Mouse (Mus musculus) urinary bladder, postnatal 4 days (tissue): ENCODE data around the gene Ndufaf7.
A peak's percentile ranks its signal among the peaks of the same experiment; 100 is the strongest.

Source experiments
- DNase-seq, 2 experiments: peaks; one replicate each; pipeline ENCODE4 v3.0.0; 2021 to 2022; ENCODE audit warnings: low spot score in 2 of 2

Ndufaf7 gene

DNA sequence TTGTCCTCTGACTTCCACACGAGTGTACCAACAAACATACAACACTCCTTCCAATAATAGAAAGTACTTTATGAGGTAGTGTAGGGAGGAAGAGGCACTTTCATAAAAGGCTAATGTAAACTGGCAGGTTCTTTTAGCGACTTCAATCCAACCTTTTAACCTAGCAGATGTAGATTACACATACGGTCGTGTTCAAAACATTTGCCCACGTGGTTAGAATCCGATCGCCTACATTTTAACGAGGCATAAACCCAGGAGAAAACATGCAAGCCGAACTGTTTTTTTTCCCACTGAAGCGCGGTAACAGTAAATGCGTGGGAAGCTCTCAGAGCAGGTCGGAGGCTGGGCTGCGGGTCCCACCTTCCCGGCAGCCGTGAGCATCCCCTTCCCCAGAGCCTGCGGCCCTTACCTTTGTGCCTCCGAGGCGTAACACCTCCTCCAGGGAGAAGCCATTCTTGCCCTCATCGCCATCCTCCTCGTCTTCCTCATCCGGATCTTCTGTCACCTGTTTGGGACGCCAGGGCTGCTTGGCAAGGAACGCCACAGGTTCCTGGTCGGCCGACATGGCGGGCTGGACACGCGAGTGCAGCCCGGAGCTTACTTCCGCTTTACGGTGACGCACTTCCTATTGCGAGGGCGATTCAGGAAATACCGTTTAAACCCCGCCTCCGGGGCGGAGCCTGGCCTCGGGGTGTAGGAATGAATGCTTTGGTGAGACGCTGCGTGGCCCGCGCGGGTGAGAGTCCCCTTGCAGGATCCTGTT is at the start of gene Ndufaf7, which contains the start of gene Cebpz:
TSS of gene Ndufaf7 (plus strand) at position 671 of the 763 bp plus-strand sequence.
TSS of gene Cebpz (minus strand) at position 601 of the 763 bp plus-strand sequence.
- peak; percentile 93 to 94 for DNase-seq

DNA sequence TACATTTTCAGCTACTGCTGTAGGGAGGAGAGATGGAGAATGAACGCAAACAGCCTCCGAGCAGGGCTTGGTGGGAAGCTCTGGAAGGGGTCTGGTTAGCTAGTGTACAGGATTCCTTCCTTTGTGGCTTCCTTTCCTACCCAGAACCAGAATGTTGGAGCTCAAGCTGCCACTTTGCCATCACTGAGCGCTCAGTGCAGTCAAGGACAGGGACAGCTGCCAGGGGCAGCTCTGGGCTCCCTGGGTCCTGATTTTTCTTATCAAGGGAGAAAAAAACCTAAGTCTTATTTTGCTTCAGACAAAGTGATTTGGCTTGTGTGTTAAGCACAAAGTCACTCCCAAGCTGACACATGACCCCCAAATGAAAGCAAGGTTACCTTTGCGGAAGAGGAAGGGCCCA is 48.4 kb upstream of the Ndufaf7 start:
- no peak for DNase-seq

DNA sequence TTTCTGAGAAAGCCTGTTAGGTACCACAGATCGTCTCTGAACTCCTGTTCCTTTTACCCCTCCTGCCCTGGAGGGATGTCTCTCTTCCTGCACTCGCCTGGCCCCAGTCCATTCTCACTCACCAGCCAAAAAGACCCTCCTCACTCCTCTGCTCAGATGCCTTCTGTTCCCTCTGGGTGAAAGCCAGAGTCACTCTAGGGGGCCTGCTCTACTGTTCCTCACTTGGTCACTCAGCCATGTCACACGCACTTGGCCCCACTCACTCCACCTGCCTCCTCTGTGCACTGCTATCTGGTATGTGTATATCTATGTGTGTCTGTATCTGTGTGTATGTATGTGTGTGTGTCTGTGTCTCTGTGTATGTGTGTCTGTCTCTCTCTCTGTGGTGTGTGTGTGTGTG is 47.8 kb upstream of the Ndufaf7 start:
- DNase-seq, result no peak

DNA sequence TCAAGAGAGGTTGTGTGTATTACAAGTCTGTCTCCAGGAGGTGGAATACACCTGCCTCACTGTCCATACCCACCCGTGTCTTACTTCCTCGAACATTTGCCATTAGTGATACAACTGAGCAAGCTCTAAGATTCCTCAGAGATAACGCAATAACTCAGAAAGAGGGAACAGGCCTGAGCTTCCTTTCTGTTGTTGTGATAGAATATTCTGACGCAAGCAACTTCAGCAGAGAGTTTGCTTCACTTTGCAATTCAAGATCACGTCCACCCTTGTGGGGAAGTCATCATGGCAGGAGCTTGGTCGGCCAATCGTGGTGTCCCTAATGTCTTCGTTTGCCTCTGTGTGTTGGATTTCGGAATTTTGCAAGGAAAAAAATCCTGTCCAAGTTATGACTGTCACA is 45.9 kb upstream of the Ndufaf7 start:
- DNase-seq, result no peak

DNA sequence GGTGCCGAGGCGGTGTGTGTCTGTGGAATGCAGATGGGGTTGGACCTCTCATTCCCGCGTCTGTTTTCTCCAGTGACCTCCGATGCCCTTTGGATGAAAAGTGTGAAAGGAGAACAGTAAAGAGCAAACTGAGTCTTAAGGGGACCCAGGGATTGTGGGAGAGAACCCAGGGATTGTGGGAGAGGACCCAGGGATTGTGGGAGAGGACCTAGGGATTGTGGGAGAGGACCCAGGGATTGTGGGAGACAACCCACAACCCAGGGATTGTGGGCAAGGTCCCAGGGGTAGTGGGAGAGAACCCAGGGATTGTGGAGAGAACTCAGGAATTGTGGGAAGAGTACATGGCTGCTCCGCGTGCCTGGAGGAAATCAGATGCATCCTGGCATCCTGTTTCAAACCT is 41.9 kb upstream of the Ndufaf7 start:
- no peak for DNase-seq

DNA sequence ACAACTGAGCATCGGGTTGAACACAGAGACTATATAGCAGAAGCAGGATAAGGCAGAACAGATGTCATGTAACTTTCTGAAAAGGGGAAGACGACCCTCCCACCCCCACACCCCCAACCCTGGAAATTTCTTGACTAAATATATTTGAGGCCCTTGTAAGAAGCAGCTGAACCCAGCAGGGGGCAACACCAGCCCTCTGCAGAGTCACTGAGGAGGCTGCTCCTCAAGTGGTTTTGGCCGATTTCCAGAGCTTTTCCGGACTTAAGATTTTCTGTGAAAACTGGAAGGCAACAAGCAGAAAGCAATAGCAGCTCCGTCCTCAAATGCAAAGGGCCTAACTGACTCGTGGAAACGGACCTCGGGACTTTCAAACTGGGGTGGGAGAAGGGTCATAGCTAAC is 41.5 kb upstream of the Ndufaf7 start:
- peak; percentile 43 to 66 for DNase-seq

DNA sequence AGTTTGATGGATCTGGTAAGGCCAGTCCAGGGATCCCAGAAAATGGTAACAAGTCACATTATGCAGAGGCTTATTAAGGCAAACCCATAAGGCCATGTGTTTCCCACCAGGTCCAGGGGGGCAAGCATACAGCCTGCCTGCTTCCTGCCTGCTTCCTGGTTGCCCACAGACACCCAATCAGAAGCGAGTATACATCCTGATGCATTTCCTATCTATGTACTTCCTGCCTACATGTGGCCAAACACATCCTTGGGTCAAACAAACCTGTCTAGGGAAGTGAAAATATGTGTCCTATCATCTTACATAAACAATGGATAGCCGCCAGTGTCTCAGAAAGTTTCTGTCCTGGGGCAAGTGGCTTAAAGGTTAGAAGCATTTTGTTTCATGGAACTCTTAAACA is 33.8 kb upstream of the Ndufaf7 start:
- no peak for DNase-seq

DNA sequence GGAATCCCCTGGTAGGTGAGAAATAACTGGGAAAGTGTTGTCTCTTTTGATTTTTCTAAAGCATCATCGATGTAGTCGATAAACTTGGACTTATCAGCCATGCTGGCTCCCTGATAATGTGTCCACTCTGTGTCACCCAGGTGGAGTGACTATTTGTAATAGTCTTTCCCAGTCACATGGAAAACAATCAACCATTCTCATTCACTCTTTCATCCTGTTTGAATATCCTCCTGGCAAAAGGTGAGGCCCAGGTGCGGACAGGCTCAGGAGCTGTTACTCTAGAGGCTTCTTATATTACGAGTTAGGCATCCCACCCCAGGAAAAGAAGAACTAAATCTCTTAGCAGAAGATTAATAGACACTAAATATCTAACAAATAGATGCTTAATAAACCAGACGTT is 30.0 kb upstream of the Ndufaf7 start, which contains the start of gene Sult6b1:
TSS of gene Sult6b1 (minus strand) at position 101 of the 400 bp plus-strand sequence.
- DNase-seq, result no peak

DNA sequence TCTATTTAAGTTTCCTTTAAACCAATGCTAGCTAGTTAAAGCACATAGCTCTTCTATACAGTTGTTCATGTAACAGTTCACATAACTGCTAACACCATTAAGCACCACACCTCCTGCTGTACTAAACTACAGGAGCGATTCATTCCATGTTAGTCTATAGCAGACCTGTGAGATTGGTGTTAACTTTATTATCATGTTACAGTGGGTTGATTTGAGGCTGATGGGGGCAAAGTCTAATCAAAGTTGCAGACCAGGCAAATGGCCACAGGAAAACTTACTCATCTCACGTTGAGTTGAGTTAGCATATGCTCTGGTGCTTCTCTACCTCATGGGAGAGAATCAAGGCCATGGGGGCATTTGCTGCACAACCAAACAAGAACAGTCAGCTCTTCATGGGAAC is 27.6 kb upstream of the Ndufaf7 start:
- DNase-seq, result no peak

DNA sequence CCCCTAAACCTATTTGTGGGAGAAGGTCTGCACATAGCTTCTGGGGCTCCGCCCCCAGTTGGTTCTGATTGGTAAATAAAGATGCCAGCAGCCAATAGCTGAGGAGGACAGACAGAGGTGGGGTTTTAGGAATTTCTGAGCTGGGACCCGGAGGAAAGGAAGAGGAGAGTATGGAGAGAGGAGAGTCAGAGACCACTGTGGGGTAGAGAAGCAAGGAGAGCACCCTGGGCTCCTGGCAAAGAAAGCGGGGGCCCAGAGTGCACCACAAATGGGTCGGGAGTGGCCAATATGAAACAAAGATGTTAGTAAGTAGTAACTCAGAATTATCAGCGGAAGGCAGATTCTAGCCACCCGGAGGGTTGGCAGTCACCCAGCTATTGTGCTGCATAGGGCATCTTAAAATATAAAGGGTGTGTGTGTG is 24.1 kb upstream of the Ndufaf7 start:
- DNase-seq, result no peak

DNA sequence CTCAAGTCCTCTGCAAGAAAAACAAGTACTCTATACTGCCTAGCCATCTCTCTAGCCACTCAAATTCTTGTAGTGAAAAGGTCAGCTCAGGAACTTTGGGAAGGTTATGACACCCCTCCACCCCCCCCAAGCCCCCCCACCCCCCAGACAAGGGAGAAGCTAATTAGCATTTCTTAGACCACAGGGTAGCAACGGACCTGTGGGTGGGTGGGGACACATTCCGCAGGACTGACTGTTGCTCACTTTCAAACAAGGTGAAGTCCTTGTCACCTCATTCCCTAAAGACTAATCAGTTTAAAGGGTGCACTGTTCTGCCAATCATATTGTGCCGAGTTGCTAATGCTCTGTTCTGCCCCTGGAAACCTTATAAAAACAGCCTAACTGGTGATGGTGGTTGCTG is 23.0 kb upstream of the Ndufaf7 start:
- no peak for DNase-seq

DNA sequence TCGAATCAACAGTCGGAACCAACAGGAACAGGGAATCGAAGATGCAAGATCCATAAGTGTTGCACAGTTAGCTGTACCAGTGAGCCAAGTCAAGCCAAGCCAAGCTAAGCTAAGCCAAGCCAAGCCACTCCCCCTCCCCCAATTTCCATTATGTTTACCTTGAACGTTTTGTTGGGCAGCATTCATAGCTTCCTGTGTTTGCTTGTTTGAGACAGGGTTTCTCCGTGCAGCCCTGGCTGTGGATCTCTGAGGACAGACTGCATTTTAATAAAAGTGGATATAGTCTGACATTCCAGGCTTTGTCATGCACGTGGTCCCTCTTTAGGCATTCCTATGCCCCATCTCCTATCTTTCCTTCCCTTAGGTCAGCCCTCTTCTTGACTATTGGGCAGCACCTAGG is 21.2 kb upstream of the Ndufaf7 start:
- no peak for DNase-seq

DNA sequence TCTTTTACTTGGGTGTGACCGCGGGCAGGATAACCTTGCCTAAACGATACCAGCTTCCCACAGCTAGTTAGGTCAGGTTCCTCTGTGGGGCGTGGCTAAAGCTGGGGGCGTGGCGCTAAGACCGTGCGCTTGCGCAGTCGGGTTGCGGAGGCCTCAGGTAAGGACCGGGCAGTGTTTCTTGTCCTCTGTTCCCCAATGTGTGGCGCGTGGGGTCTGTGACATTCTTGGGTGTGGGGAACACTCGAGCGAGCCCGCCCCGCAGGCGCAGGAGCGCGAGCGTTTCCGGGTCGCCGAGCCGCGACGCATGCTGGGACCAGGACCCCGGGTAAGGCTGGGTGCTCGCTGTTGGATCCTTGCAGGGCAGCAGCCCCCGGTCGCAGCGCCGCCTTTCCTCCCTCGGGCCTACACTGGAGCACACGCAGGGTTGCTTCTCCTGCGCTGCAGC is 20.5 kb upstream of the Ndufaf7 start, which contains the start of gene Cebpzos:
TSS of gene Cebpzos (plus strand) at position 132 of the 445 bp plus-strand sequence.
- DNase-seq, result peak; percentile 80 to 81

DNA sequence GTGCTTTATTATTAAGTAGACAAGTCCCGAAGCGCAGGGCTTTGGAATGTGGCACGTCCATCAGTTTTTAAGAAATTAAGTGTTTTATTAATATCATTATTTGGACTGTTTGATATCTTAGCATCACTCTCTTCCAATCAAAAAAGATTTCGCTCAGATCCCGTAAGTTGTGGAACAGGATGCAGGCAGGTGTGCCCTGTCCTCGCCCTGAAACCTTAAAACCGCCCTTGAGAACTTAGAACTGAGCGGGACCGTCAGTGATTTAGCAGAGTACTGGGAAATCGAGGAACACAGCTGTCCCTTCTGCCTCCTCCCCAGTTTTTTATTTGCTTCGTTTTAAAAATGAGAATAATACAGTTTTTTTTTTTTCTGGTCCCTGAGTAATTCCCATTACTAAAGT is 20.0 kb upstream of the Ndufaf7 start:
- DNase-seq, result no peak

DNA sequence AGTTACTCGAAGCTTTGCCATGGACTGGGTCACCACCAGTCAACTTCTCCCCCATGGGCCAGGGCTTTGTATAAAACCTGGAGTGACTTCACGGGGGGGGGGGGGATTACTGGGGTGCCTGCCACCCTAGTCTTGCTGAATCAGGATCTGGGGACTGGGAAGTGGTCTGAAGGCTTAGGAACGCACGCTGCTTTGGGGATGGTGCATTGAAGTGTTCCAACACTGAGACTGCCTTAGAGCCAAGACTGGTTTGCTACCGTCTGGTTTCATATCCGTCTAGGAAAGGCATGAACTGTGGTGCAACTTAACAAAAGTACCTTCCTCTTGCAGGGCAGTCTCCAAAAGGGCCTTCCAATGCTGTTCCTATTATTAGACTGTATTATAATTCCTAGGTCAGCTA is 19.2 kb upstream of the Ndufaf7 start:
- no peak for DNase-seq

DNA sequence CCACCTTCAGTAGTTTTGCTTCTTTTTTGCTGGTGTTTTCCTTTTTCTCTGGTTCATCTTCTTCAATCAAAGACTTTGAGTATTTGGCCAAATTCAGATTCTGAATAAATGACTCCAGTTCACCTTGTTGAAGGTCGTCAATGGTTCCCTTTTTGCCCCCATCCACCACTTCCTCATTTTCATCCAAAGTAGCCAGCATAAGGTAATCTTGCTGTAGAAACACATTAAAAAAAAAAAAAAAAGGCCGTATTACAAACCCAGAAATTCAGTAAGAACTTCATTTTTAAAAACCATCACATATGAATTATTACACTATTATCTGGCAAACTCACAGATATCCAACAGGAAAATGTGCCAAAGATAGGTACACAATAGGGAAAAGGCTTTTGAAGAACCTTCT is 1.1 kb upstream of the Ndufaf7 start:
- DNase-seq, result no peak

DNA sequence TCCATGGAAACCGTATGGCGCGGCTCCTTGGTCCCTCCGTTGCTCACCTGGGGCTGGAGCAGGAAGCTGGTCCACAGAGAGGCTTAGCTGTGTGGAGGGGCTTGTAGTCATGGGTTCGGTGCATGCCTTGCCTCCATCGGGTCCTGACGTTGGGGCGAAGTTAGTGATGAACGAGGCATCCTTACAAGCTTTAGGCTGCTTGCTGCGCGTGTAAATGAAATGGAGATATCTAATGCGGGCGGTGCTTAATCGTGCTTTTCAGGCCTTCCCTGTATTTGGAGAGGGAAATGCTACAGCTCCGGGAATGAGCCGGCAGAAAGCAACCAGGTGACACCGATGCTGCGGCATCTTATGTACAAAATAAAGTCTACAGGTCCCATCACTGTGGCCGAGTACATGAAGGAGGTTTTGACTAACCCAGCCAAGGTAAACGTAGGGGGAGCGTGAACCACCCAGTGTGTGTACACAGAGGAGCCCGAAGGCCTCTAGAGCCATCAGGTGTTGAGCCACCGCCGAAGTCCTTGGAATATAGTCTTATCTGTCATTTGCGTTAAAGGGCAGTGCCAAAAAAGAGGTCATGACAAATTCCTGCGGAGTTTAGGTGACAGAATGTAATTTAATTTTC is 405 bp downstream of the Ndufaf7 start:
- no peak for DNase-seq

DNA sequence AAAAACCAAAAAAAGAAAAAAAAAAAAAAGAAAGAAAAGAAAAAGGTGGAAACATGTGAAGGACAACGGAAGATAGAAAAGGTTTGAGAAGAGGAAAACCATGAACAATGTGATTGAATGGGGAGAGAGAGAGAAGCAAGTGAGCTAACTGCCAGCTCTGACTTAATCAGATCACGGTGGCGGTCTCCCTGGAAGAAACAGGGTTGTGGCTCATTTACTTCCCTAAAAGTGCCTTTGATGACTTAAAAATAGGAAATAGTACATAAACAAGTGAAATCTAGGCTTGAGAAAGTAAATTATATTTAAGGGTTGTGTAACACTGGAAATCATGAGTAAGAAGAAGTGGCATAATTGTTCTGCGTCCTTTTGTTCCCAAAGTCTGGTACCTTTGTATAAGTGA is 2.0 kb downstream of the Ndufaf7 start:
- DNase-seq, result no peak

DNA sequence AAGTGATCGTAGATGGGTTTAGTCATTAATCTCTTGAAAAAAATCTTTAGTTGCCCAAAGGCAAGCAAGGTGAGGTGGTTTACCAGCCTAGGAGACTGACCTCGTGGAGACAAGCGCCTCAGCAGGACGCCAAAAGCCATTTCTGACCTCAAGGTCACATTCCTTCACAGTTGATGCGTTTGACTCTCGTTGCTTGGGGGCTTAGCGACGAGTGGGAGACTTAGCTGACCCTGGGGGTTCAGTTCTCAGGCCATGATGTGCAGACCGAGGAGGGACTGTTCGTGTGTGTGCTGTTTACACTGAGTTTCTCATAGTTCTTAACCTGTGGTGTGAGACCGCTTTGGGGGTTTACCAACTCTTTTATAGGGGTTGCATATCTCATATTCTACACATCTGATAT is 5.6 kb downstream of the Ndufaf7 start:
- DNase-seq, result no peak

DNA sequence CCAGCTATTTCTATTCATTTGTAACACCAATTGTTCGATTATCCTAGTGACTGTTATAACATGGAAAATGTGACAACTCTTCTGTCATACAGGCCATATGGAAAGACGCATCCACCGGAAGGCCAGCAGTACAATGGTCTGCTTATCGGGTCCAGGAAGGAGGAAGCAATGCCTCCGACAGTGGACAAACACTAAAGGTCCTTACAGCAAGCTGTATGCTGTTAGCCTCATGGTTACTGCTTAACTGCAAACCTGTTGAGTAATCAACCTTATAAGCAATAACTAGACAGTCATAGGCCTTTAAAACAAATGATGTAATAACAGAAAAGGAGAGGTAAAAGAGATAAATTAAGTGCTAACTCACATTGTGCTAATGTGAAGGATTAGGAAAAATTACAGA is 14.3 kb downstream of the Ndufaf7 start:
- no peak for DNase-seq

DNA sequence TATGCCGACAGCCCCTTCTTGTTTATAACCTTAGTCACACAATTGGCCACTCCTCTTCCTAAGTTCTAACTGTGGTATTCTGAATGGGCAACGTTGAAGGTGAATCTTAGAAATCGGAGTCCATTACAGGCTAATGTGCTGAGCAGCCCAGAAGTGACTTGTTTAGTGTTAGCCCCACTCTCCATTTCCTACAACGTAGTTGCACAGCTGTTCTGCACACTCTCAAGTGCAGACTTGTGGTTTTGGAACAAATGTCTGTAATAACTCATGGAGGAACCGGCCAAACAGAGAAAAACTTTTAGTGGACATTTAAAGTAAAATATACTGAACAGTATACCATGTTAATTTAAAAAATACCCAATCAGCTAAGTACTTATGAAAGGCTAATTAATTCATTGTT is 15.1 kb downstream of the Ndufaf7 start:
- no peak for DNase-seq

DNA sequence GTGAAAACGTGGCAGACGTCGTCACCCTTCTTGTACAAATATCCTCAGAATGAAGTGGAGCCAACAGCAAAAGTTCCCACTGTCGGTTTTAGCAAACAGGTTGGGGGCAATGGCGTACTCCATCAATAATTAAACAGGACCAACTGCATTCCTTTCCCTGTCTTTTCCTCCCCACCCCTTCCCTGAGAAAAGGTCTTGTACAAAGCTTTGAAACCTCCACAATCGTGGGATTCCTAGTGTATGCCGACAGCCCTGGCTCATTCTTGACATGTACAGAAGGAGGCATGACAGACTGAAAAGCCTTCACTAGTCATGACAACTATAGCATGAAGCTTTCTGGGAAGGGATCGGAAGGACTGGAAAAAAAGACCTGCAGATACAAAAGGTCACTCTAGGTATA is 16.3 kb downstream of the Ndufaf7 start:
- DNase-seq, result no peak

DNA sequence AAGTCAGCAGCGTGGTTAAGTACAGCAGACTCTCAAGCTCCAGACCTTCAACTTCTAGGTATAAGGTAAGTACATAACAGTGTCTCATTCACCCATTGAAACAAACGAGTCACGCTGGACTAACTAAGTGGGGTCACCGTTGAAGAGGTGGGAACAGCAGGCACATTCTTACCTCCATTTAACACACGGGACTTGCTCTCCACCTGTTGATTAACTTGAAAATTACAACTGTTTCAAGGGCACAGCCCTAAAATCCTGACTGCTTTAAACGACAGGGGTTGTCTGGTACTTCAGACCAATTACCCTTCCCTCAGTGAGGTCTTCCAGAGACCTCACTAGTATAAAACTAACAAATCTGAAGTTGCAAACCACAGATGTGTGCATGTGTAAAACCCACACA is 22.5 kb downstream of the Ndufaf7 start:
- DNase-seq, result no peak
